ENCODE assay signal across 13 mouse cellular contexts in the genomic region with DNA sequence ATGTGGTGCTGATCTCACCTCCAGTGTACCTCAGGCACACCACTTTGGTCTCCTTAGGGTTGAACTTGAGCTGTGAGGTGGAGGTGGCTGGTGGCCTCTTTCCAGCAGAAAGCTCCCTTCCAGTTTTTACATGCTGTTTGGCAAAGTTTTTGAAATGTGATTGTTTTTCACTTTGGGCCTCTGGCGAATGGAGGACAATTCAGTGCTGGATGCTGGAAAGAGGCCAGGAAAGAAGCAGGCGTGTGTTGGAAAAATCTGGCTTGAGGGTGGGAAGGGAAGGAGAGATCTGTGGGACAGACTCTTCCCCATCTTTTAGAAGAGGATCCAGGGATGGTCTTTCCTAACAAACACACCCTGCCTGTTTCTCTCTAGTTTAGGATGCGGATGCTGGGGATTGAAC. TPM values are rescaled to one million over a fixed set of nuclear protein-coding genes. Genes with fewer than 3 reads are reported as not detected.
DNase-seq lines count a peak whose midpoint lies in the region; ATAC-seq lines count a peak whose summit lies in the region.
"Had no signal": no experiment of that assay in that cellular context is flagged by ENCODE, and none has a peak within 500 bp of the region (broad histone marks: within the 10 kb centered on the region; RNA-seq: fewer than 3 reads in every experiment).

No protein-coding gene starts in this region.

- WGBS in limb, embryonic 13.5 days, result 65% methylated on average over 3 of the region's 3 CpGs
- WGBS in limb, embryonic 10.5 days, result 95% methylated on average over 3 of the region's 3 CpGs
- WGBS in embryonic facial prominence, embryonic 15.5 days, result 42% methylated on average over 3 of the region's 3 CpGs
- 52% methylated on average over 3 of the region's 3 CpGs for WGBS in heart, embryonic 15.5 days

- H3K9ac ChIP-seq in limb, embryonic 13.5 days, result peak overlapping the region; percentile 19
- no peak overlapping the region for H3K9ac ChIP-seq in embryonic facial prominence, embryonic 15.5 days
- no peak overlapping the region for H3K9ac ChIP-seq in heart, embryonic 15.5 days
- H3K9ac ChIP-seq: embryonic facial prominence, embryonic 12.5 days; forebrain, embryonic 15.5 days; liver, embryonic 12.5 days had no signal

- H3K4me1 ChIP-seq in limb, embryonic 13.5 days, result peaks cover 34% of the 10 kb centered on the region
- H3K4me1 ChIP-seq in limb, embryonic 10.5 days, result peaks cover 15% of the 10 kb centered on the region
- H3K4me1 ChIP-seq in embryonic facial prominence, embryonic 15.5 days, result peaks cover 27% of the 10 kb centered on the region
- peaks cover 12% of the 10 kb centered on the region for H3K4me1 ChIP-seq in heart, embryonic 15.5 days (replicated peaks)

- peaks cover 8% of the 10 kb centered on the region; the same call in 1 of the 2 replicates for H3K36me3 ChIP-seq in limb, embryonic 13.5 days
- peaks cover 18% of the 10 kb centered on the region for H3K36me3 ChIP-seq in limb, embryonic 10.5 days
- H3K36me3 ChIP-seq in embryonic facial prominence, embryonic 15.5 days, result no peaks in the 10 kb centered on the region
- no peaks in the 10 kb centered on the region for H3K36me3 ChIP-seq in heart, embryonic 15.5 days
- H3K36me3 ChIP-seq: embryonic facial prominence, embryonic 12.5 days; forebrain, embryonic 15.5 days had no signal

- H3K4me3 ChIP-seq in limb, embryonic 13.5 days, result no peak overlapping the region
- H3K4me3 ChIP-seq in limb, embryonic 10.5 days, result no peak overlapping the region
- H3K4me3 ChIP-seq in embryonic facial prominence, embryonic 15.5 days (replicated peaks), result no peak overlapping the region
- no peak overlapping the region for H3K4me3 ChIP-seq in heart, embryonic 15.5 days
- H3K4me3 ChIP-seq: embryonic facial prominence, embryonic 12.5 days; forebrain, embryonic 15.5 days; liver, embryonic 12.5 days had no signal

- no peak for DNase-seq in limb, embryonic 10.5 days (ENCODE audit: low spot score)
- peak; percentile 65 for DNase-seq in lung, postnatal 10 days
- no peak for DNase-seq in urinary bladder, adult 2 months (ENCODE audit: low spot score)
- no peak for DNase-seq in adrenal gland, adult 8-10 months
- DNase-seq: adrenal gland, adult 2 months; cerebellum, postnatal 14 days; right cerebral cortex, postnatal 4 days had no signal

- no peak overlapping the region for H3K4me2 ChIP-seq in limb, embryonic 13.5 days (replicated peaks)
- no peak overlapping the region for H3K4me2 ChIP-seq in embryonic facial prominence, embryonic 15.5 days (replicated peaks)
- no peak overlapping the region for H3K4me2 ChIP-seq in heart, embryonic 15.5 days
- H3K4me2 ChIP-seq: embryonic facial prominence, embryonic 12.5 days; forebrain, embryonic 15.5 days; liver, embryonic 12.5 days had no signal

- ATAC-seq in limb, embryonic 13.5 days (ENCODE audit: low FRiP score, low read depth), result no peak
- ATAC-seq in embryonic facial prominence, embryonic 15.5 days (ENCODE audit: insufficient number of reproducible peaks, low FRiP score, low TSS enrichment, low read depth), result no peak
- no peak for ATAC-seq in heart, embryonic 15.5 days (replicated peaks; ENCODE audit: insufficient number of reproducible peaks, insufficient read depth, low FRiP score, low read depth)
- ATAC-seq: forebrain, embryonic 15.5 days; liver, embryonic 12.5 days had no signal

- H3K27ac ChIP-seq in limb, embryonic 13.5 days, result no peak overlapping the region; the same call in 1 of the 2 replicates
- H3K27ac ChIP-seq in limb, embryonic 10.5 days, result no peak overlapping the region
- peak overlapping the region; percentile 59; the same call in 1 of the 2 replicates for H3K27ac ChIP-seq in embryonic facial prominence, embryonic 15.5 days (replicated peaks)
- H3K27ac ChIP-seq in heart, embryonic 15.5 days, result peak overlapping the region; percentile 39; the same call in 1 of the 2 replicates
- H3K27ac ChIP-seq: embryonic facial prominence, embryonic 12.5 days; forebrain, embryonic 15.5 days; liver, embryonic 12.5 days had no signal

- no peaks in the 10 kb centered on the region for H3K9me3 ChIP-seq in limb, embryonic 13.5 days
- no peaks in the 10 kb centered on the region for H3K9me3 ChIP-seq in limb, embryonic 10.5 days (replicated peaks)
- H3K9me3 ChIP-seq in embryonic facial prominence, embryonic 15.5 days (replicated peaks), result no peaks in the 10 kb centered on the region
- H3K9me3 ChIP-seq in heart, embryonic 15.5 days (replicated peaks), result no peaks in the 10 kb centered on the region
- H3K9me3 ChIP-seq: embryonic facial prominence, embryonic 12.5 days; forebrain, embryonic 15.5 days; liver, embryonic 12.5 days had no signal

- no peaks in the 10 kb centered on the region for H3K27me3 ChIP-seq in limb, embryonic 13.5 days
- H3K27me3 ChIP-seq in limb, embryonic 10.5 days (ENCODE audit: low read depth, poor library complexity, severe bottlenecking), result no peaks in the 10 kb centered on the region
- H3K27me3 ChIP-seq in embryonic facial prominence, embryonic 15.5 days, result no peaks in the 10 kb centered on the region
- H3K27me3 ChIP-seq in heart, embryonic 15.5 days, result no peaks in the 10 kb centered on the region
- H3K27me3 ChIP-seq: embryonic facial prominence, embryonic 12.5 days; forebrain, embryonic 15.5 days; liver, embryonic 12.5 days had no signal

RNA-seq across cellular contexts. Expression of gene Wwp2, which starts 8.5 kb away (rescaled TPM):
- 329 and 357 TPM in 2 replicates for polyA plus RNA-seq in limb, embryonic 13.5 days (2015; fragmentation: Nextera tagmentation; extraction: Ambion mirVana)
- polyA plus RNA-seq in limb, embryonic 10.5 days (2016; fragmentation: Nextera tagmentation; extraction: Ambion mirVana), result 55.9 and 116 TPM in 2 replicates
- 65.0 and 84.3 TPM in 2 replicates for polyA plus RNA-seq in embryonic facial prominence, embryonic 15.5 days (2015; fragmentation: Nextera tagmentation; extraction: Ambion mirVana)
- 27.5 and 40.4 TPM in 2 replicates for polyA plus RNA-seq in heart, embryonic 15.5 days (2015; fragmentation: Nextera tagmentation; extraction: Ambion mirVana)
- 18.4 and 22.5 TPM in 2 replicates for polyA plus RNA-seq in urinary bladder, adult 2 months (2012; rRNA removed)
- 10 to 100 TPM; 37.7 to 62.9 (median 50.9) TPM for total RNA-seq in adrenal gland, adult 8-10 months (2022)

RNA-seq across cellular contexts. Expression of gene Nob1, which starts 19.8 kb away (rescaled TPM):
- polyA plus RNA-seq in limb, embryonic 13.5 days (2015; fragmentation: Nextera tagmentation; extraction: Ambion mirVana), result 95.3 and 96.4 TPM in 2 replicates
- 110 and 113 TPM in 2 replicates for polyA plus RNA-seq in limb, embryonic 10.5 days (2016; fragmentation: Nextera tagmentation; extraction: Ambion mirVana)
- 79.1 and 84.7 TPM in 2 replicates for polyA plus RNA-seq in embryonic facial prominence, embryonic 15.5 days (2015; fragmentation: Nextera tagmentation; extraction: Ambion mirVana)
- 44.4 and 50.2 TPM in 2 replicates for polyA plus RNA-seq in heart, embryonic 15.5 days (2015; fragmentation: Nextera tagmentation; extraction: Ambion mirVana)
- 36.6 and 46.9 TPM in 2 replicates for polyA plus RNA-seq in urinary bladder, adult 2 months (2012; rRNA removed)
- total RNA-seq in adrenal gland, adult 8-10 months (2022), result 10 to 100 TPM; 29.4 to 33.5 (median 32.5) TPM

RNA-seq across cellular contexts. Expression of gene Nqo1, which starts 41.6 kb away (rescaled TPM):
- polyA plus RNA-seq in limb, embryonic 13.5 days (2015; fragmentation: Nextera tagmentation; extraction: Ambion mirVana), result 18.8 and 20.3 TPM in 2 replicates
- polyA plus RNA-seq in limb, embryonic 10.5 days (2016; fragmentation: Nextera tagmentation; extraction: Ambion mirVana), result 12.6 and 20.4 TPM in 2 replicates
- 23.4 and 33.6 TPM in 2 replicates for polyA plus RNA-seq in embryonic facial prominence, embryonic 15.5 days (2015; fragmentation: Nextera tagmentation; extraction: Ambion mirVana)
- 10.7 and 28.0 TPM in 2 replicates for polyA plus RNA-seq in heart, embryonic 15.5 days (2015; fragmentation: Nextera tagmentation; extraction: Ambion mirVana)
- polyA plus RNA-seq in urinary bladder, adult 2 months (2012; rRNA removed), result 88.7 and 102 TPM in 2 replicates
- 1 to 10 TPM; 5.8 to 8.1 (median 6.9) TPM for total RNA-seq in adrenal gland, adult 8-10 months (2022)

Comparison
In these comparisons a context has a peak if more than half of its experiments do, and no peak if none do; other contexts are left out.
1. H3K27ac ChIP-seq: peak in embryonic facial prominence, embryonic 15.5 days (single experiment) and heart, embryonic 15.5 days (single experiment); none in limb, embryonic 13.5 days (single experiment) and limb, embryonic 10.5 days (single experiment).